In the genomic region with DNA sequence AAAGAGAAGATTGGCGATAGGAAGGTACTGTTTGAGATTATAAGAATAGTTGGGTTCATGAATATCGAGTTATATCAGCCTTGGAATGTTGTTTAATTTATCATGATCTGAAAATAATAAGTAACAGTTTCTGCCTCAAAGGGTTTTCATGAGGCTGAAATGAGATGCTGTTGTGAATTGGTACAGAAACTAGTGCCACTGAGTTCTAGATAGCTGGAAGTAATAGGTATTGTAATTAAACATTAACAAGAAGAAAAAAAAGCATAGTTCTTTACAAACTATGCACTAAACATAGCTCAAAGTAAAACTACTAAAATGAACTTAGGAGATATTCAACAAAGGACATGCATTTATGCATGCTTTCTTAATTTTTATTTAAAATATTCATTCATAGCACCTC, we compare ENCODE assay signal across 16 mouse cellular contexts.
"Had no signal": no experiment of that assay in that cellular context is flagged by ENCODE, and none has a peak within 500 bp of the region (broad histone marks: within the 10 kb centered on the region; RNA-seq: fewer than 3 reads in every experiment).

No protein-coding gene starts in this region.

- H3K9me3 ChIP-seq: neural tube, embryonic 13.5 days; neural tube, embryonic 15.5 days; stomach, embryonic 15.5 days had no signal

- H3K9ac ChIP-seq: neural tube, embryonic 13.5 days; neural tube, embryonic 15.5 days; stomach, embryonic 15.5 days had no signal

- H3K36me3 ChIP-seq: neural tube, embryonic 13.5 days; neural tube, embryonic 15.5 days; stomach, embryonic 15.5 days had no signal

- H3K27ac ChIP-seq: neural tube, embryonic 13.5 days; neural tube, embryonic 15.5 days; stomach, embryonic 15.5 days; stomach, postnatal 0 days had no signal

- H3K4me2 ChIP-seq: neural tube, embryonic 13.5 days; neural tube, embryonic 15.5 days; stomach, embryonic 15.5 days had no signal

- DNase-seq: retina, postnatal 1 day; right cerebral cortex, adult 18-20 months; right cerebral cortex, postnatal 14 days; right cerebral cortex, postnatal 25 days; right cerebral cortex, postnatal 4 days; spleen, adult 18-20 months; thymus, adult 18-20 months; thymus, adult 2 months; thymus, postnatal 14 days; thymus, postnatal 25 days; thymus, postnatal 36 days; thymus, postnatal 4 days had no signal

- H3K4me3 ChIP-seq: neural tube, embryonic 13.5 days; neural tube, embryonic 15.5 days; stomach, embryonic 15.5 days had no signal

- H3K27me3 ChIP-seq: neural tube, embryonic 13.5 days; neural tube, embryonic 15.5 days; stomach, embryonic 15.5 days had no signal

- H3K4me1 ChIP-seq: neural tube, embryonic 13.5 days; neural tube, embryonic 15.5 days; stomach, embryonic 15.5 days had no signal
